Mouse (Mus musculus): Measurements from ENCODE around the gene Zfp719.
A peak's percentile ranks its signal among the peaks of the same experiment; 100 is the strongest.

Zfp719 gene

GRCm38 (mm10) chr7:43579440-43580171 is at the start of gene Zfp719:
Gene Zfp719 (plus strand): TSS chr7:43579610.
- peak; percentile 96 for DNase-seq

GRCm38 (mm10) chr7:43530216-43530785 is 49.1 kb upstream of the Zfp719 start:
- no peak for DNase-seq

- no peak for DNase-seq
Observed at GRCm38 (mm10) chr7:43532936-43533505, 46.4 kb upstream of the Zfp719 start.

GRCm38 (mm10) chr7:43538524-43538923 is 40.9 kb upstream of the Zfp719 start:
- DNase-seq, result no peak

GRCm38 (mm10) chr7:43544225-43544977 is 35.0 kb upstream of the Zfp719 start, which contains the start of gene Cd33:
Gene Cd33 (minus strand): TSS chr7:43544428.
- no peak for DNase-seq

GRCm38 (mm10) chr7:43545656-43546545 is 33.5 kb upstream of the Zfp719 start:
- DNase-seq, result no peak

GRCm38 (mm10) chr7:43547666-43548065 is 31.7 kb upstream of the Zfp719 start:
- DNase-seq, result peak; percentile 80

GRCm38 (mm10) chr7:43548206-43548605 is 31.2 kb upstream of the Zfp719 start:
- peak; percentile 61 for DNase-seq

- DNase-seq, result no peak
Observed at GRCm38 (mm10) chr7:43553153-43553552, 26.3 kb upstream of the Zfp719 start.

GRCm38 (mm10) chr7:43554550-43554949 is 24.9 kb upstream of the Zfp719 start:
- no peak for DNase-seq

GRCm38 (mm10) chr7:43555351-43555750 is 24.1 kb upstream of the Zfp719 start:
- no peak for DNase-seq

- no peak for DNase-seq
Observed at GRCm38 (mm10) chr7:43556901-43557300, 22.5 kb upstream of the Zfp719 start.

GRCm38 (mm10) chr7:43562006-43562633 is 17.3 kb upstream of the Zfp719 start, which contains the start of gene Zfp658:
Gene Zfp658 (plus strand): TSS chr7:43562256.
- peak; percentile 86 for DNase-seq

GRCm38 (mm10) chr7:43562651-43563070 is 16.7 kb upstream of the Zfp719 start:
- DNase-seq, result no peak

GRCm38 (mm10) chr7:43563300-43563699 is 16.1 kb upstream of the Zfp719 start:
- DNase-seq, result no peak

GRCm38 (mm10) chr7:43571216-43571615 is 8.2 kb upstream of the Zfp719 start:
- DNase-seq, result no peak

GRCm38 (mm10) chr7:43580526-43580925 is 1.1 kb downstream of the Zfp719 start:
- DNase-seq, result peak; percentile 61

- DNase-seq, result no peak
Observed at GRCm38 (mm10) chr7:43584790-43585189, 5.4 kb downstream of the Zfp719 start.

- DNase-seq, result no peak
Observed at GRCm38 (mm10) chr7:43601884-43602283, 22.5 kb downstream of the Zfp719 start.

GRCm38 (mm10) chr7:43606896-43607742 is 27.7 kb downstream of the Zfp719 start, which contains the start of gene Zfp819:
Gene Zfp819 (plus strand): TSS chr7:43607169.
- DNase-seq, result peak; percentile 17
